Mouse (Mus musculus) limb, embryonic 11.5 days (tissue): ENCODE results near the gene Trafd1. TPM values are rescaled to one million over a fixed set of nuclear protein-coding genes. Genes with fewer than 3 reads are reported as not detected.

Experiments used
- ATAC-seq: fragments of 200-750 bp; cut with Nextera tagmentation; 2 replicates; pipeline ENCODE4 v1.8.0; 2017; ENCODE audit warnings: low read depth; ENCODE audit not compliant: insufficient number of reproducible peaks, low FRiP score, low TSS enrichment
- DNase-seq: peaks from one replicate; pipeline ENCODE4 v3.0.0-alpha.2; 2015; ENCODE audit warnings: low spot score
- H3K27ac ChIP-seq: fragments of 300-500 bp; sonication (generic); replicated peaks from 2 replicates; pipeline ENCODE4 v1.5.1; 2014; ENCODE audit warnings: low read depth, mild to moderate bottlenecking, low read length
- H3K27me3 ChIP-seq: fragments of 300-500 bp; sonication (generic); 2 replicates; pipeline ENCODE4 v1.6.1; 2014; ENCODE audit warnings: mild to moderate bottlenecking, low read length, mixed read lengths; ENCODE audit not compliant: control insufficient read depth, insufficient read depth
- H3K36me3 ChIP-seq: fragments of 300-500 bp; sonication (generic); 2 replicates; pipeline ENCODE4 v1.6.1; 2014; ENCODE audit warnings: mild to moderate bottlenecking, low read length, moderate library complexity, mixed read lengths; ENCODE audit not compliant: control insufficient read depth, insufficient read depth
- H3K4me1 ChIP-seq: fragments of 300-500 bp; sonication (generic); 2 replicates; pipeline ENCODE4 v1.6.1; 2014; ENCODE audit warnings: low read length, mixed read lengths; ENCODE audit not compliant: control insufficient read depth, insufficient read depth
- H3K4me2 ChIP-seq: fragments of 300-500 bp; sonication (generic); 2 replicates; pipeline ENCODE4 v1.6.1; 2014; ENCODE audit warnings: low read depth, mild to moderate bottlenecking, moderate library complexity; ENCODE audit not compliant: severe bottlenecking
- H3K4me3 ChIP-seq: fragments of 300-500 bp; sonication (generic); 2 replicates; pipeline ENCODE4 v1.5.1; 2014; ENCODE audit warnings: low read depth, low read length
- H3K9ac ChIP-seq: fragments of 300-500 bp; sonication (generic); 2 replicates; pipeline ENCODE4 v1.6.1; 2014; ENCODE audit warnings: mild to moderate bottlenecking, low read length
- H3K9me3 ChIP-seq: fragments of 300-500 bp; sonication (generic); 2 replicates; pipeline ENCODE4 v1.6.1; 2016; ENCODE audit warnings: low read length; ENCODE audit not compliant: control insufficient read depth
- WGBS: fragments of 180-500 bp; shearing (Covaris S2); extraction: QIAGEN DNeasy Blood & Tissue Kit; methylation state at CpG from one replicate; pipeline ENCODE4 v1.1.7; 2014; 5-methylcytosine and 5-hydroxymethylcytosine counted together
- polyA plus RNA-seq: library from polyadenylated mRNA; unstranded; fragments of >200 nt; fragmentation: Nextera tagmentation; extraction: Ambion mirVana; gene quantifications from 2 replicates; pipeline ENCODE4 v1.2.1, GENCODE M21; 2014

The Trafd1 gene
- polyA plus RNA-seq, 1 experiment from 2014 or later, result 59.7 TPM

- Histone ChIP-seq H3K36me3 (peaks cover 29% of the 10 kb centered on the region), H3K9me3 (no peaks in the 10 kb centered on the region), H3K4me3 (no peak overlapping the region), H3K4me2 (peak overlapping the region; percentile 1; the same call in 1 of the 2 replicates), H3K4me1 (no peaks in the 10 kb centered on the region), H3K27ac (no peak overlapping the region), H3K9ac (no peak overlapping the region), H3K27me3 (no peaks in the 10 kb centered on the region)
- DNase-seq (no peak), ATAC-seq (no peak)
- 79% methylated on average over 5 of the region's 5 CpGs for WGBS
Observed at GRCm38 (mm10) chr5:121361696-121362095, 23.7 kb downstream of the Trafd1 start.

- Histone ChIP-seq H3K4me3 (no peak overlapping the region), H3K9me3 (no peaks in the 10 kb centered on the region), H3K36me3 (peaks cover 30% of the 10 kb centered on the region), H3K4me2 (no peak overlapping the region), H3K27ac (no peak overlapping the region), H3K9ac (no peak overlapping the region), H3K4me1 (no peaks in the 10 kb centered on the region), H3K27me3 (no peaks in the 10 kb centered on the region)
- WGBS, result 77% methylated on average over 9 of the region's 9 CpGs
- ATAC-seq, result no peak
- no peak for DNase-seq
Observed at GRCm38 (mm10) chr5:121359229-121359628, 26.2 kb downstream of the Trafd1 start.

- Histone ChIP-seq H3K4me1 (peaks cover 12% of the 10 kb centered on the region), H3K27ac (no peak overlapping the region), H3K4me3 (no peak overlapping the region), H3K9ac (no peak overlapping the region), H3K4me2 (no peak overlapping the region), H3K9me3 (no peaks in the 10 kb centered on the region), H3K27me3 (no peaks in the 10 kb centered on the region), H3K36me3 (peaks cover 12% of the 10 kb centered on the region)
- no peak for ATAC-seq
- WGBS, result 92% methylated on average over 8 of the region's 8 CpGs
- DNase-seq, result no peak
Observed at GRCm38 (mm10) chr5:121343997-121344396, 41.4 kb downstream of the Trafd1 start.

- no peaks in the 10 kb centered on the region for H3K9me3 ChIP-seq
- H3K4me2 ChIP-seq, result no peak overlapping the region
- H3K36me3 ChIP-seq, result peaks cover 15% of the 10 kb centered on the region
- DNase-seq (no peak), ATAC-seq (no peak)
- no peak overlapping the region for H3K9ac ChIP-seq
- H3K4me1 ChIP-seq, result peaks cover 12% of the 10 kb centered on the region
- 90% methylated on average over 11 of the region's 11 CpGs for WGBS
- H3K27me3 ChIP-seq, result no peaks in the 10 kb centered on the region
- H3K4me3 ChIP-seq, result no peak overlapping the region
- H3K27ac ChIP-seq, result no peak overlapping the region
Observed at GRCm38 (mm10) chr5:121342490-121342889, 42.9 kb downstream of the Trafd1 start.

GRCm38 (mm10) chr5:121340965-121341473, 44.4 kb downstream of the Trafd1 start:
- H3K9me3 ChIP-seq, result no peaks in the 10 kb centered on the region
- H3K36me3 ChIP-seq, result peaks cover 17% of the 10 kb centered on the region
- H3K27ac ChIP-seq, result no peak overlapping the region
- H3K27me3 ChIP-seq, result no peaks in the 10 kb centered on the region
- H3K4me3 ChIP-seq, result no peak overlapping the region
- peak; percentile 57; the same call in 1 of the 2 replicates for ATAC-seq
- peaks cover 12% of the 10 kb centered on the region for H3K4me1 ChIP-seq
- H3K4me2 ChIP-seq, result no peak overlapping the region
- 11% methylated on average over 7 of the region's 7 CpGs for WGBS
- peak; percentile 39 for DNase-seq
- no peak overlapping the region for H3K9ac ChIP-seq

- H3K4me2 ChIP-seq, result no peak overlapping the region
- H3K9me3 ChIP-seq, result no peaks in the 10 kb centered on the region
- no peak overlapping the region for H3K4me3 ChIP-seq
- peaks cover 20% of the 10 kb centered on the region for H3K36me3 ChIP-seq
- ATAC-seq (no peak), DNase-seq (no peak)
- WGBS, result 90% methylated on average over 7 of the region's 7 CpGs
- H3K4me1 ChIP-seq, result peaks cover 12% of the 10 kb centered on the region
- H3K9ac ChIP-seq, result no peak overlapping the region
- H3K27ac ChIP-seq, result no peak overlapping the region
- no peaks in the 10 kb centered on the region for H3K27me3 ChIP-seq
Observed at GRCm38 (mm10) chr5:121339507-121340230, 45.8 kb downstream of the Trafd1 start.

- Histone ChIP-seq H3K36me3 (peaks cover 20% of the 10 kb centered on the region; the same call in 1 of the 2 replicates), H3K27me3 (no peaks in the 10 kb centered on the region), H3K27ac (no peak overlapping the region), H3K4me1 (peaks cover 10% of the 10 kb centered on the region), H3K4me2 (no peak overlapping the region), H3K4me3 (no peak overlapping the region), H3K9ac (no peak overlapping the region), H3K9me3 (no peaks in the 10 kb centered on the region)
- no peak for ATAC-seq
- WGBS, result 92% methylated on average over 6 of the region's 6 CpGs
- no peak for DNase-seq
Observed at GRCm38 (mm10) chr5:121336776-121337175, 48.7 kb downstream of the Trafd1 start.

GRCm38 (mm10) chr5:121336009-121336408, 49.4 kb downstream of the Trafd1 start:
- no peak overlapping the region for H3K4me2 ChIP-seq
- no peak for ATAC-seq
- 88% methylated on average over 3 of the region's 3 CpGs for WGBS
- no peaks in the 10 kb centered on the region for H3K27me3 ChIP-seq
- no peak for DNase-seq
- H3K36me3 ChIP-seq, result peaks cover 23% of the 10 kb centered on the region
- H3K4me3 ChIP-seq, result no peak overlapping the region
- H3K27ac ChIP-seq, result no peak overlapping the region
- H3K4me1 ChIP-seq, result peaks cover 5% of the 10 kb centered on the region; the same call in 1 of the 2 replicates
- H3K9ac ChIP-seq, result no peak overlapping the region
- H3K9me3 ChIP-seq, result no peaks in the 10 kb centered on the region
